Mouse (Mus musculus) heart, embryonic 11.5 days (tissue): ENCODE results near the gene Tmc8. TPM values are rescaled to one million over a fixed set of nuclear protein-coding genes. Genes with fewer than 3 reads are reported as not detected.
"Not testable (repeated sequence)": the region's sequence is repeated elsewhere in the genome, so short reads cannot be mapped to it uniquely, and the experiment has no call there.

Source experiments
- ATAC-seq: fragments of 200-750 bp; cut with Nextera tagmentation; replicated peaks from 2 replicates; pipeline ENCODE4 v1.8.0; 2017; ENCODE audit warnings: moderate library complexity; ENCODE audit not compliant: insufficient number of reproducible peaks, low FRiP score, low TSS enrichment
- H3K27ac ChIP-seq: fragments of 300-500 bp; sonication (generic); 2 replicates; pipeline ENCODE4 v1.5.1; 2014; ENCODE audit warnings: mild to moderate bottlenecking, low read depth, low read length
- H3K27me3 ChIP-seq: fragments of 300-500 bp; sonication (generic); 2 replicates; pipeline ENCODE4 v1.6.1; 2014; ENCODE audit warnings: mild to moderate bottlenecking, low read length, mixed read lengths; ENCODE audit not compliant: control insufficient read depth, insufficient read depth
- H3K36me3 ChIP-seq: fragments of 300-500 bp; sonication (generic); 2 replicates; pipeline ENCODE4 v1.6.1; 2014; ENCODE audit warnings: mild to moderate bottlenecking, low read length, moderate library complexity, mixed read lengths; ENCODE audit not compliant: control insufficient read depth, insufficient read depth
- H3K4me1 ChIP-seq: fragments of 300-500 bp; sonication (generic); 2 replicates; pipeline ENCODE4 v1.6.1; 2014; ENCODE audit warnings: low read length; ENCODE audit not compliant: control insufficient read depth, insufficient read depth
- H3K4me2 ChIP-seq: fragments of 300-500 bp; sonication (generic); 2 replicates; pipeline ENCODE4 v1.6.1; 2014; ENCODE audit warnings: mild to moderate bottlenecking, moderate library complexity
- H3K4me3 ChIP-seq: fragments of 300-500 bp; sonication (generic); 2 replicates; pipeline ENCODE4 v1.5.1; 2014; ENCODE audit warnings: low read depth, low read length
- H3K9ac ChIP-seq: fragments of 300-500 bp; sonication (generic); 2 replicates; pipeline ENCODE4 v1.6.1; 2014; ENCODE audit warnings: mild to moderate bottlenecking, low read depth, low read length, moderate library complexity
- H3K9me3 ChIP-seq: fragments of 300-500 bp; sonication (generic); replicated peaks from 2 replicates; pipeline ENCODE4 v1.6.1; 2016; ENCODE audit warnings: low read length; ENCODE audit not compliant: control insufficient read depth
- WGBS: fragments of 180-500 bp; shearing (Covaris S2); extraction: QIAGEN DNeasy Blood & Tissue Kit; methylation state at CpG from one replicate; pipeline ENCODE4 v1.1.7; 2014; ENCODE audit not compliant: insufficient replicate concordance; 5-methylcytosine and 5-hydroxymethylcytosine counted together
- polyA plus RNA-seq: library from polyadenylated mRNA; unstranded; fragments of >200 nt; fragmentation: Nextera tagmentation; extraction: Ambion mirVana; gene quantifications from 2 replicates; pipeline ENCODE4 v1.2.1, GENCODE M21; 2014

The Tmc8 gene
- polyA plus RNA-seq, 1 experiment from 2014 or later = 4.5 TPM

DNA sequence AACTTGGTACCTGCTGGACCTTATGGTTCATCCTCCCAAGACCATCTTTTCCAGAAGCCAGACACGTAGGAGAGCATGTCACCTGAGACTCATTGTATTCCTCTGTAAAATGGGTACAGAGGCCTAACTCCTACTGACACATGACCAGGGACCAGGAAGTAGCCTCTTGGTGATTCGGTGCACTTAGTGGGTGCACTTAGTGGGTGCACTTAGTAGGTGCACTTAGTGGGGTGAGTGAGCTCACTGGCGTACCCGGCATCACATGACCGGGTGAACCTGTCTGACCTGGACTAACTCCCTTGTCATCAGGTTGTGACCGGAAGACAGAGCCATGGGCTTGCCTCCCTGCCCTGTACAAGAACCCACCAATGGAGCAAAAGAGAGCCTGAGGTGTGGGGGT lies 24.9 kb downstream of the Tmc8 start:
- no peaks in the 10 kb centered on the region for H3K36me3 ChIP-seq
- no peak overlapping the region for H3K4me3 ChIP-seq
- WGBS = 92% methylated on average over 6 of the region's 6 CpGs
- no peak overlapping the region for H3K27ac ChIP-seq
- no peak overlapping the region for H3K9ac ChIP-seq
- peaks cover 3% of the 10 kb centered on the region; the same call in 1 of the 2 replicates for H3K27me3 ChIP-seq
- peaks cover 11% of the 10 kb centered on the region for H3K4me1 ChIP-seq
- H3K4me2 ChIP-seq = no peak overlapping the region
- no peak for ATAC-seq
- H3K9me3 ChIP-seq = no peaks in the 10 kb centered on the region

DNA sequence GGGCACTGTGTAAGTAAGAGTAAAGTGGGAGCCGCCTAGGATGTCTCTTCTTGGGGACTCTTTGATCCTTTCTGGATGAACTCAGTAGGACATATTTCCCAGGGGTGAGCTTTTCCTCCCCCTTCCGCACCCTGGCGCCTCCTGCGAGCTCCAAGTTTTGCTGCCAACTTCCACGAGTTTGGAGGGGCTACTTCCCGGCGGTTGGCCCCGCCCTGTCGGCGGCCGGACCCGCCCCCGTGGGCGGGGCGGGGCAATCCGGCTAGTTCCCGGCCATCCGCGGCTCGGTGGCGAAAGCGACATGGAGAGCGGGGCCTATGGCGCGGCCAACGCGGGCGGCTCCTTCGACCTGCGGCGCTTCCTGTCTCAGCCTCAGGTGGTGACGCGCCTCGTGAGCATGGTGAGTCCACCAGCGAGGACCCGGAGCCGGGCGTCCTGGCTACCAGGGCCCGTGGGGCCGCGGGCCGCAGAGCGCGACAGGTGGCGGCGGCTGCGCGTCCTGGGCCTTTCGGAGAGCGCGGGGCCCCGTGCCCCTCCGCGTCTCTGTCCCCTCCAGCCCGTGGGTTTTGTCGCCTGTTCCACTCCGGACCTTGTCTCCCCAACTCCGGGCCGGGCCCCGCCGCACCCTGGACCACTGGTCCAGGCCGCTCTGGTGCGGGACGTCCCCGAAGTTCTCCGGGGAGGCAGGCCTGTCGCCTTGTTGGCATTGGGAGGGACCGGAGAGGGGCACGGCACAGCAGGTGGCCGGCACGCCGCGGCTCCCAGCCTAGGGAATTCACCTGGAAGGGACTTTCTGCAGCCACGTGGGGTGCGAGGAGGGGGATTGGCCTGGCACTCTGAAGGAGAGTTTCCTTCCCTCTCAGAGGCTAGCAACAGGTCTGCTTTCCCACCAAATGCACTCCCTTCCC lies 27.8 kb downstream of the Tmc8 start, which contains the start of the genes Gm20708 and Syngr2:
Gene Gm20708, plus strand, starts transcription at position 262 of the 905 bp plus-strand sequence.
Gene Syngr2, plus strand, starts transcription at position 262 of the 905 bp plus-strand sequence.
- Histone ChIP-seq H3K4me2 (peak within 1 kb of the TSS; percentile 83), H3K4me1 (peaks cover 11% of the 10 kb centered on the region), H3K9me3 (no peaks in the 10 kb centered on the region), H3K27me3 (peaks cover 3% of the 10 kb centered on the region; the same call in 1 of the 2 replicates), H3K4me3 (peak within 1 kb of the TSS; percentile 83), H3K36me3 (peaks cover 15% of the 10 kb centered on the region), H3K9ac (peak within 1 kb of the TSS; percentile 82), H3K27ac (peak within 1 kb of the TSS; percentile 57)
- WGBS = under 1% methylated on average over 67 of the region's 75 CpGs
- peak; percentile 65 for ATAC-seq

DNA sequence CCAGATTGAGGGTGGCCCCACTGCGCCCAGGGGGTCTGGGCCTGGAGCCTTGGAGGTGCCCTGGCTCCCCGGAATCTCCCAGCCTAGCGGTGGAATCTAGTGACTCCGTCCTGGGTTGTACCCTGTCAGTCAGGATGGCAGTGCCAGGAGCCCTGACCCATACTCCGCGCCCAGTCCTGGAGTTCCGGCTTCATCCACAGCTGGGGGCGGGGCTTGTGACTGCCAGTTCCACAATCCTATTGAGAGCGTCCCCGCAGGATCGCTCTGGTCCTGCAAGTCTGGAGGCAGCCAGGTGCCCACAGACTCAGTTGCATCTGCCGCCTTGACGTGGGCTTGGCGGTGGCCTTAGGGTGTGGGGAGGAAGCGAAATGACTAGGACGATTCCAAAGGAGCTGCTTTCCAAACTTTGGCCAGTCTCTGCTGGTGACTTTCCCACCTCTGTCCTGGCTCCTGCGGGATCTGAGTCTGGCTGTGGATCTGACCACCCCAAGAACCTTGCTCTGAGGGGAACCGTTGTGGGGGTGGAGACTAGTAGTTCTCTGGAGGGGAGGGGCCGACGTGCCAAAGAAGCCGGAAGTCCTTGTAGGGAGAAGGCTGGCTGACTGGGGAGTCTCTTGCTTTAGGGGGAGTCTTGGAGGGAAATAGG lies 28.6 kb downstream of the Tmc8 start:
- Histone ChIP-seq H3K4me1 (peaks cover 11% of the 10 kb centered on the region), H3K9me3 (no peaks in the 10 kb centered on the region), H3K4me3 (peak overlapping the region; percentile 83), H3K4me2 (peak overlapping the region; percentile 83), H3K36me3 (peaks cover 15% of the 10 kb centered on the region), H3K27me3 (peaks cover 3% of the 10 kb centered on the region; the same call in 1 of the 2 replicates), H3K27ac (peak overlapping the region; percentile 57), H3K9ac (peak overlapping the region; percentile 82)
- under 1% methylated on average over 21 of the region's 21 CpGs for WGBS
- peak; percentile 80 for ATAC-seq

DNA sequence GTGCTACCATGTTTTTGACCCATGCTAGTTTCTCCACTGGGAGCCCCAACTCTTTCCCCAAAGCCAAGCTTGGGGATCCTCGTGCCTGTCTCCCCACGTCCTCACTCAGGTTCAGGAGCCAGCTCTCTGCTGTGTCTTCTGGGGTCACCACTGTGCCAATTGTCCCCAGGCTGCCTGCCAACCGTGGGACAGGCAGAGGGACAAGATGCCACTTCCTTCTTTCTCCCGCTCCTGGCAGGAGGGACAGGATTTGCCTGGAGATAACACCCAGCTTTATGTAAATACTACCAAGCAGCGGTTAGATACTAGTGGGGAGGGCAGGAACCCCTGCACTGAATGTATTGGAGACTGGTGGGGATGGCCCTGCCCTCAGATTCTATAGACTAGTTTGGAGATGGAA lies 32.0 kb downstream of the Tmc8 start:
- no peaks in the 10 kb centered on the region for H3K27me3 ChIP-seq
- no peak overlapping the region for H3K4me3 ChIP-seq
- H3K4me1 ChIP-seq = peaks cover 11% of the 10 kb centered on the region
- peaks cover 22% of the 10 kb centered on the region for H3K36me3 ChIP-seq
- H3K9me3 ChIP-seq = no peaks in the 10 kb centered on the region
- no peak overlapping the region for H3K27ac ChIP-seq
- WGBS = 61% methylated on average over 5 of the region's 5 CpGs
- H3K9ac ChIP-seq = no peak overlapping the region
- H3K4me2 ChIP-seq = no peak overlapping the region
- no peak for ATAC-seq

DNA sequence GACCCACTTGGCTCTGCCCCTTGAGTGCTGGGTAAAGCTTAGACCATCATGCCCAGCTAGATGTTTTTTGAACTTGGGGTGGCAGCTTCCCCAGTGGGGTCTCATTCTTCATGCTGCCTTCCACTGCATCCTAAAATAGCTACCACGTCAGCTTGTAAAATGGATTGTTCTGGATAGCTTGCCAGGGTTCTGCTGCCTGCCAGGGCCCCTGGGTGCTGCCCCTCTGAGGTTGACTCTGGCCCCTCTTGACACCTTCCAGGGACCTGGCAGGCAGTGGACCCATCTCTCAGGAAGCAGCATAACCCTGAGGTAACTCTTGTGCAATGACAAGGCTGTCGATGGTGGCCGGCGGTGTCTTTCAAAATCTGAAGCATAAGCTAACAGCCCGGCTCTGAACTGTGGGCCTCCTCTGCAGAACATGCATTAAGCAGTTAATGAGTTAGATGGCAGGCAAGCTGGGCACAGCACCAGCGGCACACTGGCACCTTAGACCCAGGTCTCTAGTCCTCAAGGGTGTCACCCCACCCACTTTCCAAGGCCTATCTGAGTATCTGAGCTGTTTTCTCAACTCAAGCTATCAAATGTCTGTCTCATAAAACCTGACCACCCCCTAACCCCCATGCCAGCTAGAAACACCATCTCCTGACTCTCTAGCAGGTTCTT lies 33.0 kb downstream of the Tmc8 start:
- Histone ChIP-seq H3K27ac (no peak overlapping the region), H3K36me3 (peaks cover 22% of the 10 kb centered on the region), H3K27me3 (no peaks in the 10 kb centered on the region), H3K4me3 (no peak overlapping the region), H3K4me2 (no peak overlapping the region), H3K9ac (no peak overlapping the region), H3K4me1 (peaks cover 11% of the 10 kb centered on the region), H3K9me3 (no peaks in the 10 kb centered on the region)
- no peak for ATAC-seq
- WGBS = 90% methylated on average over 6 of the region's 6 CpGs

DNA sequence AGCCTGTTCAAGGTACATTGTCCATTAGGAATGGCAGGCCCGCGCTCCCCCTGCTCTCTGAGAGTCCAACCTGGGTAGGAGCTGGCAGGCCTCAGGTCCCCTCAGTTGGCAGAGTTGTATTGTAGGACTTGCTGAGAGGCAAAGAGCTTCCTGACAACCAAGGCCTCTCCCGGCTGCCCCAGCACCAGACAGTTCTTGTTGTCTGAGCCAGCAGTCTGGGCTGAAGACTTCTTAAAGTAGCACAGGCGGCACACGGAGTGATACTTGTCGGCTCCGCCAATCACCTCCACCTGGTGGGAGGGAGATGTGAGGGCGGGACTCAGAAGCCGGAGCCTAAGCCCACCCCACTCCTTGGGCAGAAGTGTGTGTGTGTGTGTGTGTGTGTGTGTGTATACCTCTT lies 34.0 kb downstream of the Tmc8 start:
- peaks cover 12% of the 10 kb centered on the region for H3K4me1 ChIP-seq
- not testable (repeated sequence) for H3K27me3 ChIP-seq, H3K9ac ChIP-seq, H3K4me2 ChIP-seq, H3K27ac ChIP-seq, H3K9me3 ChIP-seq, ATAC-seq, H3K4me3 ChIP-seq
- peaks cover 26% of the 10 kb centered on the region for H3K36me3 ChIP-seq
- WGBS = 80% methylated on average over 9 of the region's 9 CpGs

DNA sequence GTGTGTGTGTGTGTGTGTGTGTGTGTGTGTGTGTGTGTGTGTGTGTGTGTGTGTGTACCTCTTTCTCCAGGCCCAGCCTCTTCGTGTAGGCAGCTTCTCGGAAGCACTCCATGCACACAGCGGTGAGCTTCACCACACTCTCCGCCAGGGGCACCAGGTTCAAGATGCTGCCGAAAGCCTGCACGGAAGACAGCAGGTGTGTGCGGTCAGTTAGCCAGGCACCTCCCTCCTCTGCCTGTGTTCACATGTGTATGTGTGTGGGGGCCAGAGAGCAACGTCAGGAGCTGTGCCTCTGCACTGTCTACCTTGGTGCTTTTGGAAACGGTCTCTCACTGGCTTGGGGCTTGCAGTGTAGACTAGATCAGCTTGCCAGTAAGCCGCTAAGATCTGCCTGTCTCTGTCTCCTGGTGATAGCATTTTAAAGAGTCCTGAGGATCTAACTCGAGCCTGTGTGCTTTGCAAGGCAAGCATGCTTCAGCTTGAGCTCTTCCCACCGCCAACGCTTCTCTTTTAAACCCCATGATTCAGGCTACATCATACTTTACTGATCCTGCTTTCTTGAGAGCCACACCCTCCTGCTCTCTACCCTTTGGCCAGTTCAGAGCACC lies 34.6 kb downstream of the Tmc8 start:
- Histone ChIP-seq H3K27me3 (no peaks in the 10 kb centered on the region), H3K36me3 (peaks cover 32% of the 10 kb centered on the region), H3K4me1 (peaks cover 6% of the 10 kb centered on the region; the same call in 1 of the 2 replicates), H3K27ac (no peak overlapping the region), H3K9ac (no peak overlapping the region), H3K4me3 (no peak overlapping the region), H3K4me2 (no peak overlapping the region), H3K9me3 (no peaks in the 10 kb centered on the region)
- ATAC-seq = no peak
- WGBS = 87% methylated on average over 13 of the region's 13 CpGs

DNA sequence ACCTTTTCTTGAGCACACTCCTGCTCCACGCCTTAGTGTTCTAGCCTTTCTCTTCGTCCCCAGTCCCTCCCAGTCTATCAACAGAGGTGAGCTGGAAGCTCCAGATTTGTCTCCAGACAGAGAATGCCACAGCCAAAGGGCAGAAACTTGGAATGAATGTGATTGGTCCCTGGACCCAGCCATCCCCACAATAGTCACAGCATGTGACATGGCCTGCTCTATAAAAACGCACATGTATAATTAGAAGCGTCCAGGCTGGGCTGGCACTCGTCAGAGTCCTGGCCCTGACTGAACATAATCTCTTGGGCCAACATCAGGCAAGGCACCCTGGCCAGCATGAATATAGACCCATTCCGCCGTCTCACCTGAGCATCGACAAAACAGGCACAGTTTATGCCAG lies 37.2 kb downstream of the Tmc8 start:
- H3K36me3 ChIP-seq = peaks cover 25% of the 10 kb centered on the region
- H3K4me2 ChIP-seq = no peak overlapping the region
- no peak overlapping the region; the same call in 1 of the 2 replicates for H3K9ac ChIP-seq
- H3K27ac ChIP-seq = peak overlapping the region; percentile 37; the same call in 1 of the 2 replicates
- no peak overlapping the region for H3K4me3 ChIP-seq
- 77% methylated on average over 8 of the region's 8 CpGs for WGBS
- peaks cover 12% of the 10 kb centered on the region for H3K4me1 ChIP-seq
- H3K9me3 ChIP-seq = no peaks in the 10 kb centered on the region
- ATAC-seq = no peak
- no peaks in the 10 kb centered on the region for H3K27me3 ChIP-seq
